Mouse (Mus musculus): ENCODE results near the gene Ccdc160. TPM values are rescaled to one million over a fixed set of nuclear protein-coding genes. Genes with fewer than 3 reads are reported as not detected.

Gene Ccdc160
- total and polyA plus RNA-seq, 3 experiments: not detected

DNA sequence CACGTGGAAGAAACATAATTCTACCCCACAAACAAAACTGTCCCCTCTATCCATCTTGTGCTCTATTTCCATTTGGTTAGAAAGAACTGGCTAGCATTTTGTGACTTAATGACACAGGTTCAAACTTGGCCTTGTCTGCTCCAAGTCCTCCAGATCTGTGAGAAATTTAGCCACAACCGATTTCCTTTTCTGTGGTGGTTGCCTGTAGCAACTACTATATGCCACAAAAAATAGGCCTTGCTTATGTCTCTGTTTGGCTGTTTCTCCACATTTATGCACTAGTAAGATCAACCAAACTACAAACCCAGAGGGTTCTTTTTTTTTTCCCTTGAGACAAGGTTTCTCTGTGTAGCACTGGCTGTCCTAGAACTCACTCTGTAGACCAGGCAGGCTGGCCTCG is 33.8 kb upstream of the Ccdc160 start:
- DNase-seq (ENCODE audit: low read depth, low spot score): no peak
- H3K27ac ChIP-seq (ENCODE audit: control insufficient read depth, low read depth, low read length): no peak overlapping the region
- no peaks in the 10 kb centered on the region for H3K27me3 ChIP-seq (ENCODE audit: control insufficient read depth in 1 of 2, insufficient read depth in 2 of 2, low read length in 2 of 2)
- no peak overlapping the region for H3K9ac ChIP-seq (ENCODE audit: control insufficient read depth, low read depth, low read length, poor library complexity, severe bottlenecking)
- no peaks in the 10 kb centered on the region for H3K79me2 ChIP-seq (ENCODE audit: control insufficient read depth, insufficient read depth, low read length, poor library complexity)
- H3K4me1 ChIP-seq (ENCODE audit: control insufficient read depth in 1 of 2, insufficient read depth in 2 of 2, low read length in 2 of 2): no peaks in the 10 kb centered on the region
- TF ChIP-seq SMC3 (IDR thresholded peaks at IDR 0.05; ENCODE audit: low read depth, low read length): no peak
- TF ChIP-seq HCFC1 (IDR thresholded peaks at IDR 0.05; ENCODE audit: low read depth, low read length): no peak
- no peak for TF ChIP-seq SIN3A (IDR thresholded peaks at IDR 0.05; ENCODE audit: low read length)
- TF ChIP-seq NRF1 (IDR thresholded peaks at IDR 0.05; ENCODE audit: insufficient read depth, low read depth, low read length, poor library complexity, severe bottlenecking): no peak
- no peak for TF ChIP-seq ZC3H11A (IDR thresholded peaks at IDR 0.05; ENCODE audit: low read depth, low read length)
- TF ChIP-seq POLR2AphosphoS2 (IDR thresholded peaks at IDR 0.05; ENCODE audit: low read length): no peak
- H3K36me3 ChIP-seq (ENCODE audit: control insufficient read depth in 1 of 2, insufficient read depth in 2 of 2, low read length in 2 of 2): no peaks in the 10 kb centered on the region
- no peak overlapping the region for H3K4me3 ChIP-seq (ENCODE audit: control insufficient read depth in 1 of 2, insufficient read depth in 1 of 2, low read depth in 2 of 2, low read length in 2 of 2)
- H3K9me3 ChIP-seq (replicated peaks; ENCODE audit: insufficient read depth, low read length): no peaks in the 10 kb centered on the region

DNA sequence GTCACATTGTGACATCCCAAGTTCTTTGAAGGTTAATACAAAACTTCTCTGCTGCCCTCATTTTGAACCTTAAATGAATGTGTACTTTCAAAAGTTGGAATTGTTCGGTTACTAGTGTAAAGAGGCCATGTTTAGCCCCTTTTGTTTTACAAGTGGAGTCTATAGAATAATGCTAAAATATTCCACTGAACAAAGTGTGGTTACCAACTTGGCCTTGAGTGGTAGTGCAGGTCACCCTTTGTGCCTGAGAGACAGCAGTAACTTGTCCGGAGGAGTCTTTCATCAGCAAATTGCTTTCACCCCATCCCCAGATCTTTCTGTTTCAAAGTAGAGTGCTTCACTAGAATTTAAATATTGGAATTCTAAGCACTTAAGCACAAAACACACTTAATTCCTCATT is 31.8 kb upstream of the Ccdc160 start:
- Histone ChIP-seq H3K4me1 (ENCODE audit: control insufficient read depth in 1 of 2, insufficient read depth in 2 of 2, low read length in 2 of 2) (no peaks in the 10 kb centered on the region), H3K36me3 (ENCODE audit: control insufficient read depth in 1 of 2, insufficient read depth in 2 of 2, low read length in 2 of 2) (no peaks in the 10 kb centered on the region), H3K9me3 (replicated peaks; ENCODE audit: insufficient read depth, low read length) (no peaks in the 10 kb centered on the region), H3K4me3 (ENCODE audit: control insufficient read depth in 1 of 2, insufficient read depth in 1 of 2, low read depth in 2 of 2, low read length in 2 of 2) (no peak overlapping the region), H3K27ac (ENCODE audit: control insufficient read depth, low read depth, low read length) (no peak overlapping the region), H3K9ac (ENCODE audit: control insufficient read depth, low read depth, low read length, poor library complexity, severe bottlenecking) (no peak overlapping the region), H3K27me3 (ENCODE audit: control insufficient read depth in 1 of 2, insufficient read depth in 2 of 2, low read length in 2 of 2) (no peaks in the 10 kb centered on the region), H3K79me2 (ENCODE audit: control insufficient read depth, insufficient read depth, low read length, poor library complexity) (no peaks in the 10 kb centered on the region)
- DNase-seq (ENCODE audit: low read depth, low spot score): no peak
- no peak for TF ChIP-seq POLR2A (IDR thresholded peaks at IDR 0.05; ENCODE audit: control insufficient read depth in 1 of 2, insufficient read depth in 1 of 2, low read depth in 1 of 2, low read length in 2 of 2, poor library complexity in 1 of 2)
- TF ChIP-seq ETS1 (IDR thresholded peaks at IDR 0.05; ENCODE audit: low read depth, low read length): no peak
- TF ChIP-seq MEF2A (IDR thresholded peaks at IDR 0.05; ENCODE audit: extremely low read depth, insufficient replicate concordance, low read depth, low read length, poor library complexity, severe bottlenecking): no peak
- TF ChIP-seq ZMIZ1 (IDR thresholded peaks at IDR 0.05; ENCODE audit: low read depth, low read length): no peak
- no peak for TF ChIP-seq MXI1 (IDR thresholded peaks at IDR 0.05; ENCODE audit: low read depth, low read length)

DNA sequence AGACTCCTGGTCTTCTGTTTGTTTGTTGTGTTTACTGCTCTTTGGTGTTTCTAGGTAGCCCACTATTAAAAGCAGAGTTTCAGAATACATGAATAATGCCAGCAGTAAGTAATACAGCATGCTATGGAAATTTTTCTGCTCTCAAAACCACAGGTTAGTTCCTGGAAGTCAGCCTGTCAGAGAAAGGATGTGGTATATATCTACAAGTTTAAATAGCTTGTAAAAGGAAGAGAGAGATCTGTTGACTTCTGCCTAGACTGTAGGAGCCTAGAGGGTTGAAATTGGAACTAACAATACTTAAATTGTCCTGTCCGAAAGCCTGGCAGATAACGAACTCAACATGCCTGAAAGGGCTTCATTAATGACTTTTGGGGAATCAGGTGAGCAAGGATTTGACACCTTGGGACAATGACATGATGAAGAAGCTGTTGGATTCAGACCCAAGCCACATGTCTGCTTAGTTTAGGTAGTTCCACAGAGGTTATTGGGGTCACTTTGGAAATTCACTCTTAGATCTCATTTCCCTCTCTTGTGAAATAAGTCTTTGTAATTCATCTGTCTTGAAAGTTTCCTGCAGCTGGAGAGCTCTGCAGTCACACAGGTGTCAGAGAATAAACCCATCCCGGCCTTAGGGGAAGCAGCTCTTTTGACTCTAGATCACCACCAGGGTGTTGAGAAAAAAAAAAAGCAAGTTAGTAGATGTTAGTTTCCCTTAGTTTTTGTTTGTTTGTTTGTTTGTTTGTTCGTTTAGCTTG is 30.6 kb upstream of the Ccdc160 start:
- H3K36me3 ChIP-seq (ENCODE audit: control insufficient read depth in 1 of 2, insufficient read depth in 2 of 2, low read length in 2 of 2): no peaks in the 10 kb centered on the region
- no peaks in the 10 kb centered on the region for H3K9me3 ChIP-seq (replicated peaks; ENCODE audit: insufficient read depth, low read length)
- H3K79me2 ChIP-seq (ENCODE audit: control insufficient read depth, insufficient read depth, low read length, poor library complexity): no peaks in the 10 kb centered on the region
- H3K4me1 ChIP-seq (ENCODE audit: control insufficient read depth in 1 of 2, insufficient read depth in 2 of 2, low read length in 2 of 2): no peaks in the 10 kb centered on the region
- H3K27me3 ChIP-seq (ENCODE audit: control insufficient read depth in 1 of 2, insufficient read depth in 2 of 2, low read length in 2 of 2): no peaks in the 10 kb centered on the region
- TF ChIP-seq SIN3A (IDR thresholded peaks at IDR 0.05; ENCODE audit: low read length): no peak
- TF ChIP-seq CHD2 (IDR thresholded peaks at IDR 0.05; ENCODE audit: low read length): no peak
- TF ChIP-seq NELFE (IDR thresholded peaks at IDR 0.05; ENCODE audit: low read depth, low read length): no peak
- TF ChIP-seq JUND (IDR thresholded peaks at IDR 0.05; ENCODE audit: low read depth, low read length): no peak
- TF ChIP-seq RAD21 (IDR thresholded peaks at IDR 0.05; ENCODE audit: low read depth, low read length): no peak
- TF ChIP-seq USF1 (IDR thresholded peaks at IDR 0.05; ENCODE audit: low read depth, low read length): no peak
- no peak for TF ChIP-seq GATA1 (IDR thresholded peaks at IDR 0.05; ENCODE audit: low read depth, low read length)
- no peak for TF ChIP-seq UBTF (IDR thresholded peaks at IDR 0.05; ENCODE audit: borderline replicate concordance, insufficient read depth, low read depth, low read length)
- no peak for TF ChIP-seq ZC3H11A (IDR thresholded peaks at IDR 0.05; ENCODE audit: low read depth, low read length)
- TF ChIP-seq POLR2A (IDR thresholded peaks at IDR 0.05; ENCODE audit: control insufficient read depth in 1 of 2, insufficient read depth in 1 of 2, low read depth in 1 of 2, low read length in 2 of 2, poor library complexity in 1 of 2): no peak
- no peak for TF ChIP-seq USF2 (IDR thresholded peaks at IDR 0.05; ENCODE audit: borderline replicate concordance in 1 of 2, insufficient read depth in 1 of 2, low read depth in 1 of 2, low read length in 2 of 2)
- no peak for TF ChIP-seq KAT2A (conservative IDR thresholded peaks at IDR 0.05; ENCODE audit: low read depth, low read length)
- TF ChIP-seq E2F4 (IDR thresholded peaks at IDR 0.05; ENCODE audit: borderline replicate concordance, low read depth, low read length): no peak
- no peak for TF ChIP-seq ELF1 (IDR thresholded peaks at IDR 0.05; ENCODE audit: low read depth, low read length)
- TF ChIP-seq MEF2A (IDR thresholded peaks at IDR 0.05; ENCODE audit: extremely low read depth, insufficient replicate concordance, low read depth, low read length, poor library complexity, severe bottlenecking): no peak
- no peak for DNase-seq (ENCODE audit: low read depth, low spot score)
- H3K27ac ChIP-seq (ENCODE audit: control insufficient read depth, low read depth, low read length): no peak overlapping the region
- H3K4me3 ChIP-seq (ENCODE audit: control insufficient read depth in 1 of 2, insufficient read depth in 1 of 2, low read depth in 2 of 2, low read length in 2 of 2): no peak overlapping the region
- H3K9ac ChIP-seq (ENCODE audit: control insufficient read depth, low read depth, low read length, poor library complexity, severe bottlenecking): no peak overlapping the region

Data from MEL (cell line).